Mouse (Mus musculus): ENCODE data around the gene Olfr823.
"Not testable (repeated sequence)": the region's sequence is repeated elsewhere in the genome, so short reads cannot be mapped to it uniquely, and the experiment has no call there.

Gene Olfr823

GRCm38 (mm10) chr10:130115283-130115682 lies at the start of gene Olfr823:
Gene Olfr823 (minus strand): TSS chr10:130115383.
- DNase-seq (ENCODE audit: low spot score in 2 of 2), result not testable (repeated sequence)

- no peak for DNase-seq (ENCODE audit: low spot score in 2 of 2)
These were observed 28.9 kb upstream of the Olfr823 start for GRCm38 (mm10) chr10:130144121-130144520.

GRCm38 (mm10) chr10:130142481-130142880 lies 27.3 kb upstream of the Olfr823 start:
- DNase-seq (ENCODE audit: low spot score in 2 of 2), result not testable (repeated sequence)

GRCm38 (mm10) chr10:130134811-130135210 lies 19.6 kb upstream of the Olfr823 start:
- DNase-seq (ENCODE audit: low spot score in 2 of 2), result no peak

GRCm38 (mm10) chr10:130129900-130130299 lies 14.7 kb upstream of the Olfr823 start, which contains the start of gene Olfr824:
Gene Olfr824 (minus strand): TSS chr10:130130000.
- DNase-seq (ENCODE audit: low spot score in 2 of 2), result not testable (repeated sequence)

- not testable (repeated sequence) for DNase-seq (ENCODE audit: low spot score in 2 of 2)
These were observed 862 bp upstream of the Olfr823 start for GRCm38 (mm10) chr10:130116045-130116444.

- no peak for DNase-seq (ENCODE audit: low spot score in 2 of 2)
These were observed 19.1 kb downstream of the Olfr823 start for GRCm38 (mm10) chr10:130096104-130096503.

- DNase-seq (ENCODE audit: low spot score in 2 of 2), result peak in 1 of 2 experiments; percentile 64
These were observed 22.2 kb downstream of the Olfr823 start for GRCm38 (mm10) chr10:130092838-130093440.

- DNase-seq (ENCODE audit: low spot score in 2 of 2), result no peak
These were observed 44.3 kb downstream of the Olfr823 start, which contains the start of gene Olfr822 for GRCm38 (mm10) chr10:130070910-130071309. Gene Olfr822 (plus strand): TSS chr10:130071210.

Data from urinary bladder, postnatal 4 days (tissue).